Mouse (Mus musculus) heart, adult 11 months (tissue): ENCODE results near the gene Syn3.

Experiments used
- DNase-seq: peaks from one replicate; pipeline ENCODE4 v3.0.0; 2022

Syn3 gene

DNA sequence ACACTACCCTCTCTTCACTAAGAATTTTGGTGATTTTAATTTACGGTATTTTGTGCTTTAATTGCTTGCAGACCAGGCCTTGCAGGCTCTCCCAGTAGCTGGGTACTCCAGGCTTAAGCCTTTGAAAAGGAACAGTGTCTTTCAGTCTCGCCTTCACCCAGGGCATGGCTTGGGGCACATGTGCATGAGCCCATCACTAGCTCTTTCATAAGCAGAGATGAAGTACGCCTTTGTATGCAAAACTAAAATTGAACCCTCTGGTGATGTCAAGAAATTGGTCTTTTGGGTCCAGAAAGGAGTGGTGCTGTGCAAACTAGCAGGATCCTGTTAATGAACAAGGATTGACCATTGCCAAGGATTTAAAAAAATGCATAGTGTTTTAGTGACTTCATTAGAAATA is 466.2 kb downstream of the Syn3 start:
- peak; percentile 66 for DNase-seq

DNA sequence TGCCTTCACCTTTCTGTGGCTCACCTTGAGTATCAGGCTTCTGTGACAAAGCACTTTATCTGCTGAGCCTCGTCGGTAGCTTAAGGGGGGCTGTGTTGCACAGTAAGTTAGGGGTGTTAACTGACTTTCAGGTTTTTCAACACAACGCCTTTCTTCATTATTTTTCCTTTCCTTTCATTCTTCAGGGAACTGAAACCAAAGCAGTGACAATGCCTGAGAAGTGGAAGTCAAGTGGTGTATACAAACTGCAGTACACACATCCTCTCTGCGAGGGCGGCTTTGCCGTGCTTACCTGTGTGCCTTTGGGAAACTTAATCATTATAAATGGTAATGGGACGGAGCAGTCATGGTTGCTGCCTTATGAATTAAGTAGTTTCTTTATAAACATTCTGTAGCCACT is 468.0 kb downstream of the Syn3 start:
- DNase-seq: peak; percentile 64

DNA sequence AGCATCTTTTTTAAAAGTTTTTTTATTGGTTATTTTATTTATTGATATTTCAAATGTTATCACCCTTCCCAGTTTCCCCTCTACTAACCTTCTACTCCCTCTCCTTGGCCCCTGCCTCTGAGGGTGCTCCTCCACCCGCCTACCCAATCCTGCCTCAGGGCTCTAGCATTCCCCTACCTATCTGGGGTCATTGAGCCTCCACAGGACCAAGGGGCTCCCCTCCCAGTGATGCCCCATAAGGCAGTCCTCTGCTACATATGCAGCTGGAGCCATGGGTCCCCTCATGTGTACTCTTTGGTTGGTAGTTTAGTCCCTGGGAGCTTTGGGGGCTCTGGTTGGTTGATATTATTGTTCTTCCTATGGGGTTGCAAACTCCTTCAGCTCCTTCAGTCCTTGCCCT is 471.9 kb downstream of the Syn3 start:
- DNase-seq: peak; percentile 56

DNA sequence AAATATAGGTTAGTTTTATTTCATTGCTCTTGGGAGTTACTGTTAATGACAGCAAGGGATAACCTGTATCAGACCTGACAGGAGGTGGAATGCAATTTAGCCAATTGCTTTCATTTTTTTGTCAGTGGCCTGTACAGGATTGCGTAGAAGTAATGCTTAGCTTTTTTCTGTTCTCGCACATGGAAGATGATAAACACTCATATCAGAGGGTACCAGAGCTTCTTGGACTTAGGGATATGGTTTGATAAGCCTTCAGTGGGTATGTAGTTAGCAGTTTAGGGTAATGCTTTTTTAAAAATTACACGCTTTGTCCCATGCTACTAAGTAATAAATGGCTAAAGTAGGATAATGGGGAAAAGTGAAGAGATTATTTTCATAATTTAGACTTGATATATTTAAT is 472.3 kb downstream of the Syn3 start:
- no peak for DNase-seq

DNA sequence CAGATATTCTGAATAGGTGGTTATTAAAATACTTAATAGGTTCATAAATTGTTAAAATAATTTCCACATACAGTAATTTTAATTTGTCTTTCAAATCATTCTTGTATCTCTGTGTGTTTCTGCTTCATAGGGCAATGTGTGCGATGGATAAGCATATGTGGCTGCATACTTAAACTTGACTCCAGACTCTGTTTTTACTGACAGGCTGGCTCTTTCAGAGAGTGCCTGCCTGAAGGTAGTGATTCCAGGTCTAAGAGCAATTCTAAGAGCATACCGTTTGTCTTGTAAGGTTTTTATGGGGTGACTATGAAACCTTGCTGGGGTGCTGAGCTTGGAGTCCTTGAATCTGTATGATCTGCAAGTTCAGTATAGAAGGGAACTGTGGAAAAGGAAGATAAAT is 472.8 kb downstream of the Syn3 start:
- no peak for DNase-seq

DNA sequence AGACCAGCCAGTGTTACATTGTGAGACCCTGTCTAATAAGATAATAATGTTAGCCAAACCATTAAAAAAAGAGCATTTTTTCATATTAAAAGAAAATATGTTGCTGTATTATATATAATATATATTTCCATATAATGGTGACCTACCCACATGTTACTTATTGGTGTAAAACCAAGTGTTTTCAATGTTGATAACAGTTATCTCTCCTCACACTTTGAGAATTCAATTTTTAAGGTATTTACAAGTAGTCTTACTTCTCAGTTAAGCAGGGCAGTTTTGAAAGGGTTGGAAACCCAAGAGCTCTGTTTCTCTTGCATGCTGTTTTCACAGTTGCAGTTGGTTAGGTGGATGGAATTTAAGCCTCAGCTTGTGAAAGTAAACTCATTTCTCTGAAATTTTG is 475.5 kb downstream of the Syn3 start:
- no peak for DNase-seq

DNA sequence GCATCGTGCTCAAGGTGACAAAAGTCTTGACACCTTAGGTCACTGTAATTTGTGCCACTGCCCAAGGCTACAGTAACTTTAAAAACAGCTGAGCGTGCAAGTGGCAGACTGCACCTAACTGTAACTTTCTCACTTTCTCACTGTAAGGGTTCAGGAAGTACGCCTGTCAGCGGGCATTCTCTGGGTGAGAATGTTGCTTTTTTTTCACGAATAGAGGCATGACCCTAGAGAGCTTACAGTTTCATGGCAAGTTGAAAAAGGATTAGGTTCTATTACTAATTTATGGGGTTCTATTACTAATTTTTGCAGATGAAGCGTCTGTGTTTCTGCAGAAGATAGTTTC is 476.3 kb downstream of the Syn3 start:
- no peak for DNase-seq

DNA sequence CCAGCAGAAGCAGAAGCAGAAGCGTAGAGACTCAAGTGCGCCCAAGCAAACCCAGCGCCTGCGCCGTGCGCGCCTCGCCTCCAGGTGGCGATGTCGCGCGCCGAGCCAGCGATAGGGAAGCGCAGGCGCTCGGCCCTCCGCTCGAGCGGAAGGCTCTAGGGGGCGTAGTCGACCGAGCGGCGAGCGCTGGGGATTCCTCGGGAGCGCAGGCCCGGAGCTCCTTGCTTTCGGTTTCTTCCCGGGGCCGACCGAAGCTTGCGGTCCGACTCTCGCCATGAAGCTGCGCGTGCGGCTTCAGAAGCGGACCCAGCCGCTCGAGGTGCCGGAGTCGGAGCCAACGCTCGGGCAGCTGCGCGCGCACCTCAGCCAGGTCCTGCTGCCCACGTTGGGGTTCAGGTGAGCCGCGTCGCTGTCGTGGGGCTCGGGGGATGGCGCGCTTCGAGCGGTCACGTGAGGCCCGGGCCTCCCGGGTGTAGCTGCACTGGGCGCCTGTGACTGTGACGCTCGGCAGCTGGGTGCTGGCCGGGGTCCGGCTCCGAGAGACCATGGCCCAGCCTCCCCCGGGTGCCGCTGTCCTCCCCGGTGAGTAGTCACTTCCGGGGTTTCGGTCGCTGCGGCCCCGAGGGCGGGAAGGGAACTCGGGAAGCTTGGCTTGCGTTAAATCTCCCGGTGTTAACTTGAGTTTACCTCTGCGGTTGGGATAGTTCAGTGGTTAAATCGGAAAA is 476.8 kb downstream of the Syn3 start, which contains the start of gene Fbxo7:
Gene Fbxo7, plus strand, starts transcription at position 224 of the 725 bp plus-strand sequence.
- DNase-seq: peak; percentile 99

DNA sequence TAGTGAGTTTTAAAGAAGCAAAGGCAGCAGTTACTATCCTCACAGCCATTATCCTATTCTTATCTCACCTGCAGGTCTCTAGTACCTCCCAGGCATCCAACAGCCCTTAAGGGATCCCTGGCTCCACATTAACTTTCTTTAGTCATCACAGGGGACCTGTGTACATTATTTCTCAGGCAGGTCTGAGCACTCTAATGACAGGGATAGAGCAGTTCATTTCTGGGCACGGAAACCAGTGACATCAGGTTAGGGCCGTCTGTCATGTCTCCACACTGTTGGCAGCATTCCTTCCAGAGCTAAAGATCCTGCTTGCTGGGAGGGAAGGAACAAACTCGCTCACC is 477.3 kb downstream of the Syn3 start:
- DNase-seq: no peak

DNA sequence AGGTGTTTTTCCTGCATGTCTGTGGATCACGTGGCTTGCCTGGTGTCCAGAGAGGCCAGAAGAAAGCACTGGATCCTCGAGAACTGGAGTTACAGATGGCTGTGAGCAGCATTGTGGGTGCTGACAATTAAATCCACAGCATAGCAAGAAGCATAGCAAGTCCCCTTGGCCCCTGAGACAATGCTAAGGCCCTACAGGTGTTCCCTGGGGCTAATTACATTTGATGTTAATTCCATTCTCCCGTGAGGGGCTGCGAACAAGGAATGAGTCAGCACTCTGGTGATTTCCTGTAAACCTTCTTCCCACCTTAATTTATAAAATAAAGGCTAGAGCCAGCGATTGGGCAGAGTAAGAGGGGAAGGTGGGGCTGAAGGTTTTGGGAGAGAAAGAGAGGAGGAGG is 479.9 kb downstream of the Syn3 start:
- peak; percentile 34 for DNase-seq

DNA sequence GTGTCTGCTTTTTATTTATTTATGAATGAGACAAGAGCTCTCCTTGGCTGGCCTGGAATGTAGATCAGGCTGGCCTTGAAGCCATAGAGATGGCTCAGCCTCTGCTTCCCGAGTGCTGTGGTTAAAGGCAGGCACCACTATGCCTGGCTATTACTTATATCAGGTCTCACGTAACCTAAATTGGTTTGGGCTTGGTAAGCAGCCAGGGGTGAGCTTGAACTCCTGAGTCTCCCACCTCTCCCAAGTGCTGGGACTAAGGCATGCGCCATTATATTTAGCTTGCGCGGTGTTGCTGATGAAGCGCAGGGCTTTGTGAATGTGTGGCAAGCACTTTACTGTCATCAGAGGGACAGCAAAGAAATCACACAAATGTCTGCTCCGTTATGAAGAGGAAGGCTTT is 480.9 kb downstream of the Syn3 start:
- peak; percentile 64 for DNase-seq

DNA sequence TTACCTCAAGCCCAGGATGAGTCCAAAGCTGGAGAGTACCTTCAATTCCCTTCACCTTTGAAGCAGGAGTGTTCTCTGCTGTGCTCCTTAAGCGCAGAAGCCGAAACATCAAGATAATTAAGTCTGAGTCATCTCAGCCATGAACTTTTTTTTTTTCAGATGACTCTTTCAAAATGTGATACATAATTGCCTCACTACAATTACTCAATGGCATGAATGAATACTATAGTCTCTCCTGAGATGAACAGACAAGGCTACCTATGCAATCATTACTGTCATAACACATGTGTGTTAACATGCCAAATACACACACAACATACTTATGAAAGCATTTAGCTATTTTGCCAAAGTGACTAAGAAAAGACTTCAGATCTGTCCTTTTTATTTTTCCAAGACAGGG is 486.9 kb downstream of the Syn3 start, which contains the start of gene Bpifc:
Gene Bpifc, minus strand, starts transcription at position 115 of the 400 bp plus-strand sequence.
- DNase-seq: no peak

DNA sequence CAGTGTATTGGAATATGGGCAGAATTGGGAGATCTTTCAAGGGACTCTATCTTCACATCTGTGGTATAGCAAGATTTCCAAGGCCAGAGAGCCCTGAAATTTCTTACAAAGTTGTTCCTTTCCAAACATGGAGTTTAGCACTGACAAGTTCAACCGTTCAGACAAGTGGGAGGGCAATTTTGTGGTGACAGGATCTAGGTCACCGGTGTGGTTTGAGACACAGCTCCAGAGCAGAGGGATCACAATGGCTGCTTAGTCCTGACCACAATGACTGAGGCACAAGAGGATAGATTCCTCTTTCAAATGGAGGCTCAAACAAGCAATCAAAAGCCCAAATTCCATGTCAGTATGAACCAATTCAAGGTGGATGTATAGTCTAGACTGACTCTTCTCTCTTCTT is 487.5 kb downstream of the Syn3 start:
- peak; percentile 27 for DNase-seq

DNA sequence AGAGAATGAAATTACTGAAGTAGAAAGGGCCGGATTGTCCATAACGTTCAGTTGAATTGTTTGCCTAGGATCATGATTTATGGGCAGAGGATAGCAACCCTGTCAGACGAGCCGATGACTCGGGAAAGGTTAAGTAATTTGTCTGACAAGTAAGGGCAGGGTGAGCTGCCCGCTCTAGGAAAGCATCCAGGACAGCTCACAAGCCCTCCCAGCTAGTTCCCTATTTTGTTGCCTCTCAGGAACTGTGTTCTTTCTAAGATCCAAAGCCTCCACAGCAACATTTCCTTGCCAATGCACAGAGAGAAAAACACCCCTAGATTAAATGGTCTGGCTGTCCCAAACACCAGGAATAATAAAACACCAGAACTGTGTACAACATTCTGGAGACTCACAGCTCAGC is 488.1 kb downstream of the Syn3 start:
- peak; percentile 44 for DNase-seq

DNA sequence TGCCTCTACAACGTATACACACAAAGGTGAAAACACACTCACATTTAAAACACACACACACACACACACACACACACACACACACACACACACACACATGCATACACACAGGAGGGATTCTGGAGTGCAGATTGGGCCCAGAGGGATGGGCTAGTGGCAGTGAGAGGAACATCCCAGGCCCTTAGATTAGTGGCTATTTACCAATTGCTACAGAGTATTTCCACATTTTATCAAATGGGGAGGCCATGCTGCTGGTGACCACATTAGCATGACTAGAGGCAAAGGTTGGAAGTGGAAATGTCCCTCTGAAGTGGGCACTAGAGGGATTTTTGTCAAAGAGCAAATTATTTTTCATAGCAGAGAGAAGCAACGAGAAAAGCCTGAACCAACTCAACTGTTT is 489.0 kb downstream of the Syn3 start:
- DNase-seq: peak; percentile 30

DNA sequence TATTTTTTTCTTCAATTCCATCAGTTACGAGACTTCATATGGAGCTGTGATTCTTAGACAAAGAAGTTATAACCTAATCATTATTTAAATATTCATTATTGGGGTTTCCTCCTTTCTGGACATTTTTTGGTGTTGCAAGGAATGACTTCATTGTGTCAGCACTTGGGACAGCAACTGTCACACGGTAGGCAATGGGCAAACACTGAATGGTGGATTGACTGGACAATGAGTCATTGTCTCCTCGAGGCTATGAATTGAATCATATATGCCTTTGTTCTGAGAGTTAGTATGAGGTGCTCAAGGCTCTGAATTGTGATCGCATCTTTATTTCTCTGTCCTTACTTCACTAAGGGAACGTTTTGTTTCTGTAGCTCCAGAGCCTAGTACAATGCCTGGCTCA is 492.2 kb downstream of the Syn3 start:
- peak; percentile 48 for DNase-seq
